In genomic region chr7:19326359-19326758, GRCm38 (mm10) we compare ENCODE assay signal across 8 mouse cellular contexts. TPM values are rescaled to one million over a fixed set of nuclear protein-coding genes. Genes with fewer than 3 reads are reported as not detected.
A peak's percentile ranks its signal among the peaks of the same experiment; 100 is the strongest.
DNase-seq lines count a peak whose midpoint lies in the region; ATAC-seq lines count a peak whose summit lies in the region.

No protein-coding gene starts in this region.

- WGBS in hindbrain, embryonic 10.5 days = under 1% methylated on average over 20 of the region's 20 CpGs

- peak; percentile 66 for ATAC-seq in frontal cortex, adult (ENCODE audit: low TSS enrichment)

- peak overlapping the region; percentile 81 for H3K27ac ChIP-seq in hindbrain, embryonic 10.5 days

- H3K27me3 ChIP-seq in hindbrain, embryonic 10.5 days (ENCODE audit: insufficient read depth, poor library complexity, severe bottlenecking) = peaks cover 14% of the 10 kb centered on the region

- no peaks in the 10 kb centered on the region for H3K9me3 ChIP-seq in hindbrain, embryonic 10.5 days

- peak overlapping the region; percentile 52 for H3K4me3 ChIP-seq in hindbrain, embryonic 10.5 days

- no peaks in the 10 kb centered on the region for H3K36me3 ChIP-seq in hindbrain, embryonic 10.5 days

- peaks cover 27% of the 10 kb centered on the region for H3K4me1 ChIP-seq in hindbrain, embryonic 10.5 days (replicated peaks)

- DNase-seq in frontal cortex, postnatal 25 days (ENCODE audit: low spot score in 2 of 2) = no peak
- peak; percentile 69 for DNase-seq in cerebellum, adult 9-10 months
- DNase-seq in frontal cortex, postnatal 10 days (ENCODE audit: low spot score in 2 of 2) = peak; percentile 67 to 70
- peak; percentile 89 for DNase-seq in hindbrain, embryonic 10.5 days (ENCODE audit: low spot score)
- peak; percentile 64 to 71 for DNase-seq in layer of hippocampus, postnatal 36 days
- DNase-seq in lung, postnatal 36 days = peak; percentile 96
- peak; percentile 64 for DNase-seq in retina, postnatal 7 days (ENCODE audit: low read depth, low spot score)

RNA-seq across cellular contexts. Expression of gene Fosb, which starts 16.5 kb away (rescaled TPM):
- not detected in 2 replicates for polyA plus RNA-seq in hindbrain, embryonic 10.5 days (2016; fragmentation: Nextera tagmentation; extraction: Ambion mirVana)
- 10 to 100 TPM; 12.6 to 18.8 TPM for total RNA-seq in layer of hippocampus, postnatal 36 days (2021)

RNA-seq across cellular contexts. Expression of gene Ercc1, which starts 18.2 kb away (rescaled TPM):
- polyA plus RNA-seq in hindbrain, embryonic 10.5 days (2016; fragmentation: Nextera tagmentation; extraction: Ambion mirVana) = 106 and 128 TPM in 2 replicates
- total RNA-seq in layer of hippocampus, postnatal 36 days (2021) = 10 to 100 TPM; 44.4 to 53.4 TPM

RNA-seq across cellular contexts. Expression of gene Cd3eap, which starts 32.9 kb away (rescaled TPM):
- 18.7 and 24.4 TPM in 2 replicates for polyA plus RNA-seq in hindbrain, embryonic 10.5 days (2016; fragmentation: Nextera tagmentation; extraction: Ambion mirVana)
- 10 to 100 TPM; 17.6 to 19.4 TPM for total RNA-seq in layer of hippocampus, postnatal 36 days (2021)

RNA-seq across cellular contexts. Expression of gene Ppp1r13l, which starts 33.2 kb away (rescaled TPM):
- polyA plus RNA-seq in hindbrain, embryonic 10.5 days (2016; fragmentation: Nextera tagmentation; extraction: Ambion mirVana) = 4.7 and 5.6 TPM in 2 replicates
- total RNA-seq in layer of hippocampus, postnatal 36 days (2021) = 1 to 10 TPM; 6.0 to 7.0 TPM

RNA-seq across cellular contexts. Expression of gene Rtn2, which starts 43.9 kb away (rescaled TPM):
- polyA plus RNA-seq in hindbrain, embryonic 10.5 days (2016; fragmentation: Nextera tagmentation; extraction: Ambion mirVana) = 37.3 and 67.8 TPM in 2 replicates
- 10 to 100 TPM; 89.7 to 91.3 TPM for total RNA-seq in layer of hippocampus, postnatal 36 days (2021)

Comparison
In these comparisons a context has a peak if more than half of its experiments do, and no peak if none do; other contexts are left out.
1. DNase-seq: peak in cerebellum, adult 9-10 months (single experiment), frontal cortex, postnatal 10 days (2 of 2), hindbrain, embryonic 10.5 days (single experiment), layer of hippocampus, postnatal 36 days (2 of 2), lung, postnatal 36 days (single experiment) and retina, postnatal 7 days (single experiment); none in frontal cortex, postnatal 25 days (0 of 2).